Mouse (Mus musculus): ENCODE data around the gene Map1lc3b. TPM values are rescaled to one million over a fixed set of nuclear protein-coding genes. Genes with fewer than 3 reads are reported as not detected.
"Not testable (repeated sequence)": the region's sequence is repeated elsewhere in the genome, so short reads cannot be mapped to it uniquely, and the experiment has no call there.

Gene Map1lc3b
- total RNA-seq, 2 experiments from 2014 or later = 166 to 175 TPM

DNA sequence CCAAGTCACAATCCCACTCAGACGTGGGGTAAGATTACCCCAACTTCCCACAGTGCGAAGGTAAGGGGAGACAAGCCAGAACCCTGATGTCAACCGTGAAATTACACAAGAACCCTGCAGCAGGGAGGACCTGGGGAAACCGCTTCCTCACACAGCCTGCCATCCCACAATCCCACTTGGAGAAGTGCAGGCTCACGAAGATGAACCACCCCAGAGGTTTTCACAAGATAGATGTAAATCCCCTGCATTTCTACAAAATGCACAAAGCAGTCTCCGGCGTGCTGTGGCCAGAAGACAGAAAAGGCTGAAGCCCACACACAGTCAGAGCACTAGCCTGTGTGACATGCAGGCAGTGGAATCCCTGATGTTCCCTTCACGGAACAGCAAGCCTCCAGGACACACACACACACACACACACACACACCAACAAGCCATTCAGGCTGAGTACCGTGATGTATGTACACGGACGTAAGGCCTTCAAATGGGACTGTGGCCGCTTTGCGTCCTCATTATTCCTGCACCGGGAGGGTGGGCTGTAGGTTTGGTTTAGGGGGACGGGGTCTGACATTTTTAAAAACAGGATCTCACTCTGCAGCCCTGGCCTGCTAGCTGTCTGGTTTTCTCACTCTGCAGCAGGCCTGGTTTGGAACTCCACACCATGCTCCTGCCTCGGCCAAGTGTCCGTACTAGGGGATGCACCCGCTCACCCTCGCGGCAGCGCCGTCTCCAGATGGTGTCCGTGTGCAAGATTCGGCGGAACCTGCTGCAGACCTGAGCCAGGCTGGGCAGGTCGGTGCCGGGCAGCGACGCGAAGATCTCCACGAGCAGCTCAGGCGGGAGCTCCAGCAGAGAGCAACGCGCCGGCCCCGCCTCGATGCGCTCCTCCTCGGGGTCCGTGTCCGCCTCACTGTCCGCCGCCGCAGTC is 12.1 kb upstream of the Map1lc3b start:
- Histone ChIP-seq H3K27ac (peak overlapping the region; percentile 99), H3K4me3 (peak overlapping the region; percentile 78)
- no peak for DNase-seq
- intact Hi-C loops (cut with DNase I) = no loop called here
- TF ChIP-seq CTCF (IDR thresholded peaks at IDR 0.05) = no peak

- Histone ChIP-seq H3K27ac (peak within 1 kb of the TSS; percentile 99), H3K4me3 (peak within 1 kb of the TSS; percentile 78)
- peak; percentile 98 for DNase-seq
- intact Hi-C loops (cut with DNase I) = no loop called here
- no peak for TF ChIP-seq CTCF (IDR thresholded peaks at IDR 0.05)
These were observed 11.3 kb upstream of the Map1lc3b start, which contains the start of gene Fbxo31 for GRCm38 (mm10) chr8:121578676-121579451. TSS of gene Fbxo31 (minus strand) at chr8:121578806.

DNA sequence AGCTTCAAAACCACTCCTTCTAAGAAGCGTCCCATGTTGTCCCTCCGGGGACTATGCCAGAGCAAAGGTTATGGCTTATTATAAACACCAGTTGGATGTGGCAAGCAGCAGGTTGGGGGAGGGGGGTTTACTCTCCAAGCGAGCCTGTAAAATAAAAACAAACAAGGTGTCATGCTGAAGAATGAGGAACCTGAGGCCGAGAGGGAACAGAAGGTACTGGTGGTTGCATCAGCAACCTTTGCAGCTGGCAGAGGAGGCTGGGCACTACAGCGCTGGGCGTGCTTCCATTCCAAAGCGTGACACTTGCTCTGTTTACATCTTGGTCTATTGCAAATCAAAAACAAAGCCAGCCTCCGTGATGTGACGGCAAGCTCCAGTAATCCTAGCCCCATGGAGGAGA is 9.7 kb upstream of the Map1lc3b start:
- Histone ChIP-seq H3K4me3 (no peak overlapping the region), H3K27ac (peak overlapping the region; percentile 99)
- TF ChIP-seq CTCF (IDR thresholded peaks at IDR 0.05) = no peak
- peak; percentile 70 for DNase-seq
- intact Hi-C loops (cut with DNase I) = loop anchor here (2.0 kb wide), 1 partner anchor 30 kb away; no protein-coding TSS in a partner anchor

GRCm38 (mm10) chr8:121583653-121584052 is 6.5 kb upstream of the Map1lc3b start:
- Histone ChIP-seq H3K27ac (peak overlapping the region; percentile 99), H3K4me3 (no peak overlapping the region)
- no peak for TF ChIP-seq CTCF (IDR thresholded peaks at IDR 0.05)
- peak; percentile 87 for DNase-seq
- intact Hi-C loops (cut with DNase I) = loop anchor here (2.0 kb wide), 1 partner anchor 21 kb away; no protein-coding TSS in a partner anchor

GRCm38 (mm10) chr8:121584730-121585129 is 5.4 kb upstream of the Map1lc3b start:
- DNase-seq = no peak
- intact Hi-C loops (cut with DNase I) = no loop called here
- Histone ChIP-seq H3K27ac (peak overlapping the region; percentile 99), H3K4me3 (peak overlapping the region; percentile 88)
- no peak for TF ChIP-seq CTCF (IDR thresholded peaks at IDR 0.05)

- H3K27ac ChIP-seq = peak overlapping the region; percentile 99
- H3K4me3 ChIP-seq = peak overlapping the region; percentile 88
- DNase-seq = peak; percentile 100
- intact Hi-C loops (cut with DNase I) = no loop called here
- no peak for TF ChIP-seq CTCF (IDR thresholded peaks at IDR 0.05)
These were observed 4.9 kb upstream of the Map1lc3b start for GRCm38 (mm10) chr8:121585159-121585825.

DNA sequence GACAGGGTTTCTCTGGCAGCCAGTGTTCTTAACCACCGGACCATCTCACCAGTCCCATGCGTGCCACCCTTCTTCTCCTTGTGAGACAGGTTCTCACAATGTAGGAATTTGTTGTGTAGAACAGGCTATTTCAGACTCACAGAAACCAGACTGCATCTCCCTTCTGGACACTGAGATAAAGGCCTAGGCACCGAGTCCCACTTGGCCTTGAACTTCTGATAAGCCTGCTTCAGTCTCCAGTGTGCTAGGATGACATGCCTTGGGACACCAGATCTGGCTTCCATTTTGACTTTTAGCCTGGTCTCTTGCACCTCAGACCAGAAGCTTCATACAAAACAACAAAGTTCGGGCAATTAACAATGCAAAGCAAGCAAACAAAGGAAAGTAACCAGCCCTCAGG is 1.4 kb upstream of the Map1lc3b start:
- TF ChIP-seq CTCF (IDR thresholded peaks at IDR 0.05) = no peak
- DNase-seq = no peak
- intact Hi-C loops (cut with DNase I) = no loop called here
- Histone ChIP-seq H3K4me3 (no peak overlapping the region), H3K27ac (no peak overlapping the region)

DNA sequence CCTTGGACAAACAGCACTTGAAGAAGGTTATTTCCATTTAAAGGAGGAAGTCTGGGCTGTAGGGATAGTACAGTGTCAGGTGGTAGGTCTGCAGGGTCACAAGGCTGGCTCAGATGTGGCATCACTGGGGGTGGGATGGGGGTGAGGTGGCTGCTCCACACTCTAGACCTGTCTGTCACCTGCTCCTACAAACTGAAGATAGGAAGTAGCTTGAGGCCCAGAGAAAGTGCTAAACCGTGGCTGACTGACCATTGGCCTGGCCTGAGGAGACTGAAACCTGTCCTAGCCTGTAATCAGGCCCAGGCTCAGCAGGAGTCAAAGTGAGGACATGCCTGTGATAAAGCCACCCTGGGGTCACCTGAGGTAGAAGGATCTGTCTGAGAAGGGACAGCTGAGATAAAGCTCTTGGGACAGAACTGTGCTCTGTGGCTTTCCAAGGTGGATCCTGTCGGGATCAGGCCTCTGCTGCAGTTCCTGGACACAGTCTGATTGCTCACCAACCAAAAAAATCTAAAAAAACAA is 895 bp upstream of the Map1lc3b start:
- Histone ChIP-seq H3K4me3 (no peak overlapping the region), H3K27ac (peak overlapping the region; percentile 100; the same call in 1 of the 2 replicates)
- intact Hi-C loops (cut with DNase I) = no loop called here
- DNase-seq = no peak
- TF ChIP-seq CTCF (IDR thresholded peaks at IDR 0.05) = no peak

GRCm38 (mm10) chr8:121591178-121592066 is 1.3 kb downstream of the Map1lc3b start:
- intact Hi-C loops (cut with DNase I) = loop anchor here (2.0 kb wide), 1 partner anchor 45 kb away; no protein-coding TSS in a partner anchor
- TF ChIP-seq CTCF (IDR thresholded peaks at IDR 0.05) = peak; percentile 53
- Histone ChIP-seq H3K27ac (peak overlapping the region; percentile 100), H3K4me3 (peak overlapping the region; percentile 94)
- DNase-seq = peak; percentile 54

- peak overlapping the region; percentile 27; the same call in 1 of the 2 replicates for H3K4me3 ChIP-seq
- DNase-seq = no peak
- intact Hi-C loops (cut with DNase I) = no loop called here
- peak overlapping the region; percentile 13 for H3K27ac ChIP-seq
- TF ChIP-seq CTCF (IDR thresholded peaks at IDR 0.05) = no peak
These were observed 3.1 kb downstream of the Map1lc3b start for GRCm38 (mm10) chr8:121593293-121593692.

DNA sequence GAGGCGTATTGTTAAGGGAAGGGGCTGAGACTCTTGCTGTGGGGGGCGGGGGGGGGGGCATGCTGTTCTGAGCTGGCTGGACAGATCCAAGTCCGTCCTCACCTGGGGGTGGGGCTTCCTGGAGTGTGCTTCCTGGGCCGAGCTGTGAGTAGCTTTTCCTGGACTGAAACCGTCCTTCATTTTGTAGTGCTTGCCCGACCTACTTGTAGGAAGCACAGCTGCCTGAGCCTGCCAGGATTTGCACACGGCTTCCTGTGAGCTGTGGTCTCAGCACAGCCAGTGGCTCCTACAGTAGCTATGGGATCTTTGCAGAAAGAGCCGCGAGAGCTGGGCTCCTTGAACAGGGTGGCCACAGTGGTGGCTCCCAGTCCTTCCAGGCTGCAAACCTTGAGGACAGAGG is 3.8 kb downstream of the Map1lc3b start:
- TF ChIP-seq CTCF (IDR thresholded peaks at IDR 0.05) = no peak
- no peak for DNase-seq
- Histone ChIP-seq H3K4me3 (peak overlapping the region; percentile 7), H3K27ac (peak overlapping the region; percentile 65)
- intact Hi-C loops (cut with DNase I) = no loop called here

DNA sequence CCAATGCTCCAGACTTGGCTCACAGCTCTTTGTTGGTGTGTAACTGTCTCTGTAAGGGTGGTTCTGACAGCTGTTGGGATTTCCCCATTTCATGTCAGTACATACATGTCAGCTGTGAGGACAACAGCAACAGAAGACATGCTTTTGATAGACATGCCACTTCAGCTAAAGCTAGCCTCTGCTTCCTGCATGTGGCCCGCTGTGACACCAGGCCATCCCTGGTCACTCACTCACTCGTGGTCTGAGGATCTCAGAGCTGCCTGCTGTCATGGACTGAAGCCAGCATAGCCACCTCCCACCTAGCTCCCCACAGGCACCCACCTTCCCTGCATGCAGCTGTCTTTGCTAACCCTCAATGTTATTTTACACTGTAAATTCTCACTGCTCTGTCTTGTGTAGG is 7.3 kb downstream of the Map1lc3b start:
- H3K4me3 ChIP-seq; DNase-seq; intact Hi-C loops (cut with DNase I); H3K27ac ChIP-seq: not testable (repeated sequence)
